ENCODE assay signal across 27 mouse cellular contexts in genomic region chr11:58983691-58984341, GRCm38 (mm10). TPM values are rescaled to one million over a fixed set of nuclear protein-coding genes. Genes with fewer than 3 reads are reported as not detected.
DNase-seq lines count a peak whose midpoint lies in the region; ATAC-seq and TF ChIP-seq lines count a peak whose summit lies in the region.
"Had no signal": no experiment of that assay in that cellular context is flagged by ENCODE, and none has a peak within 500 bp of the region (broad histone marks: within the 10 kb centered on the region; RNA-seq: fewer than 3 reads in every experiment).

No protein-coding gene starts in this region.

- no peaks in the 10 kb centered on the region for H3K27me3 ChIP-seq in heart, adult 2 months (ENCODE audit: control insufficient read depth, insufficient read depth, low read length)
- no peaks in the 10 kb centered on the region for H3K27me3 ChIP-seq in heart, embryonic 14.5 days (ENCODE audit: control insufficient read depth, insufficient read depth, low read length)
- H3K27me3 ChIP-seq in heart, embryonic 15.5 days, result no peaks in the 10 kb centered on the region
- H3K27me3 ChIP-seq: embryonic facial prominence, embryonic 15.5 days; forebrain, embryonic 12.5 days; kidney, embryonic 15.5 days; midbrain, embryonic 13.5 days had no signal

- H3K9ac ChIP-seq in heart, adult 2 months (ENCODE audit: low read depth, low read length), result 0 out of 2 replicates have a peak overlapping the region, but pooled peaks have one; percentile 28
- H3K9ac ChIP-seq in heart, embryonic 14.5 days (ENCODE audit: low read length), result peak overlapping the region; percentile 64
- peak overlapping the region; percentile 37; the same call in 1 of the 2 replicates for H3K9ac ChIP-seq in heart, embryonic 15.5 days
- H3K9ac ChIP-seq: embryonic facial prominence, embryonic 15.5 days; forebrain, embryonic 12.5 days; kidney, embryonic 15.5 days; liver, embryonic 14.5 days; midbrain, embryonic 13.5 days had no signal

- DNase-seq in heart, adult 2 months, result no peak
- no peak for DNase-seq in heart, adult 9 months (ENCODE audit: low spot score in 2 of 2)
- DNase-seq in heart, postnatal 25 days (ENCODE audit: low spot score), result no peak
- DNase-seq in heart, postnatal 10 days, result peak; percentile 28 to 37
- no peak for DNase-seq in adrenal gland, adult 18-20 months (ENCODE audit: low spot score in 2 of 2)
- DNase-seq: adrenal gland, postnatal 25 days; cerebellum, adult 2 months; cerebellum, postnatal 14 days; kidney, adult 18-20 months; liver; lung, adult 2 months; lung, postnatal 10 days; right cerebral cortex, postnatal 14 days had no signal

- peak overlapping the region; percentile 49 for H3K4me2 ChIP-seq in heart, embryonic 14.5 days (ENCODE audit: low read length)
- H3K4me2 ChIP-seq in heart, embryonic 15.5 days, result peak overlapping the region; percentile 42
- H3K4me2 ChIP-seq: embryonic facial prominence, embryonic 15.5 days; forebrain, embryonic 12.5 days; kidney, embryonic 15.5 days; midbrain, embryonic 13.5 days had no signal

- H3K9me3 ChIP-seq in heart, embryonic 14.5 days (ENCODE audit: control insufficient read depth, low read length), result no peaks in the 10 kb centered on the region
- H3K9me3 ChIP-seq in heart, embryonic 15.5 days (replicated peaks), result no peaks in the 10 kb centered on the region
- H3K9me3 ChIP-seq: embryonic facial prominence, embryonic 10.5 days; embryonic facial prominence, embryonic 15.5 days; forebrain, embryonic 12.5 days; kidney, embryonic 15.5 days; midbrain, embryonic 13.5 days had no signal

- peak; percentile 66 for ATAC-seq in heart, embryonic 14.5 days (ENCODE audit: insufficient number of reproducible peaks, insufficient read depth, low FRiP score, low read depth)
- ATAC-seq in heart, embryonic 15.5 days (replicated peaks; ENCODE audit: insufficient number of reproducible peaks, insufficient read depth, low FRiP score, low read depth), result peak; percentile 79
- ATAC-seq: CD4-positive, CD25-positive, alpha-beta regulatory T cell, adult 4 months; hindbrain, embryonic 16.5 days; midbrain, embryonic 13.5 days had no signal

- peaks cover 3% of the 10 kb centered on the region for H3K79me2 ChIP-seq in heart, adult 2 months (replicated peaks; ENCODE audit: control insufficient read depth, insufficient read depth, low read length)

- peak overlapping the region; percentile 77 for H3K27ac ChIP-seq in heart, adult 2 months
- peak overlapping the region; percentile 77 to 97 for H3K27ac ChIP-seq in heart, embryonic 14.5 days (replicated peaks in 1 of 2; ENCODE audit: control insufficient read depth in 1 of 2, insufficient read depth in 1 of 2, low read depth in 2 of 2, low read length in 2 of 2)
- peak overlapping the region; percentile 92 for H3K27ac ChIP-seq in heart, embryonic 15.5 days
- H3K27ac ChIP-seq: embryonic facial prominence, embryonic 10.5 days; embryonic facial prominence, embryonic 15.5 days; forebrain, embryonic 12.5 days; kidney, embryonic 15.5 days; liver, embryonic 14.5 days; macrophage; midbrain, embryonic 13.5 days; stomach, postnatal 0 days had no signal

- H3K4me1 ChIP-seq in heart, adult 2 months (ENCODE audit: control insufficient read depth, insufficient read depth, low read length), result peaks cover 32% of the 10 kb centered on the region
- H3K4me1 ChIP-seq in heart, embryonic 14.5 days (ENCODE audit: control insufficient read depth in 2 of 2, insufficient read depth in 2 of 2, low read length in 2 of 2), result peaks cover 78 to 95% of the 10 kb centered on the region in 2 experiments
- H3K4me1 ChIP-seq in heart, embryonic 15.5 days (replicated peaks), result peaks cover 94% of the 10 kb centered on the region

- H3K4me3 ChIP-seq in heart, adult 2 months, result no peak overlapping the region
- no peak overlapping the region for H3K4me3 ChIP-seq in heart, embryonic 14.5 days (ENCODE audit: control insufficient read depth in 1 of 2, insufficient read depth in 1 of 2, low read depth in 1 of 2, low read length in 2 of 2)
- no peak overlapping the region for H3K4me3 ChIP-seq in heart, embryonic 15.5 days
- H3K4me3 ChIP-seq: embryonic facial prominence, embryonic 10.5 days; embryonic facial prominence, embryonic 15.5 days; forebrain, embryonic 12.5 days; kidney, embryonic 15.5 days; midbrain, embryonic 13.5 days had no signal

- no peak for TF ChIP-seq CTCF in heart, adult 2 months (IDR thresholded peaks at IDR 0.05)

- TF ChIP-seq POLR2A in heart, adult 2 months (IDR thresholded peaks at IDR 0.05; ENCODE audit: insufficient read depth, low read depth, low read length), result no peak

- intact Hi-C loops in heart, adult 2 months (cut with DNase I), result no loop called here
- intact Hi-C loops in heart, postnatal 25 days (cut with DNase I), result no loop called here
- intact Hi-C loops in heart, postnatal 10 days (cut with DNase I), result no loop called here

- 48% methylated on average over 6 of the region's 6 CpGs for WGBS in heart, adult 2 months
- 35% methylated on average over 6 of the region's 6 CpGs for WGBS in heart, embryonic 14.5 days
- 48% methylated on average over 6 of the region's 6 CpGs for WGBS in heart, embryonic 15.5 days

- peak; percentile 9; the same call in 1 of the 2 replicates for TF ChIP-seq EP300 in heart, adult 2 months (IDR thresholded peaks at IDR 0.05; ENCODE audit: insufficient read depth, low read depth, low read length)

- peaks cover 8% of the 10 kb centered on the region for H3K36me3 ChIP-seq in heart, adult 2 months (ENCODE audit: control insufficient read depth, insufficient read depth, low read length)
- peaks cover 72% of the 10 kb centered on the region for H3K36me3 ChIP-seq in heart, embryonic 14.5 days (ENCODE audit: control insufficient read depth, insufficient read depth, low read length)
- peaks cover 43% of the 10 kb centered on the region for H3K36me3 ChIP-seq in heart, embryonic 15.5 days

RNA-seq across cellular contexts. Expression of gene Trim11, which starts 5.9 kb away (rescaled TPM):
- 10 to 100 TPM; 11.9 to 14.0 TPM for total RNA-seq in heart, adult 2 months (2021)
- polyA plus RNA-seq in heart, adult 2 months (2012; rRNA removed), result 14.3 and 19.4 TPM in 2 replicates
- polyA plus RNA-seq in heart, embryonic 14.5 days (2014; fragmentation: Nextera tagmentation; extraction: Ambion mirVana), result 33.4 and 36.1 TPM in 2 replicates
- total RNA-seq in heart, postnatal 25 days (2021), result 10 to 100 TPM; 14.8 to 15.5 TPM
- polyA plus RNA-seq in heart, embryonic 15.5 days (2015; fragmentation: Nextera tagmentation; extraction: Ambion mirVana), result 26.9 and 34.6 TPM in 2 replicates
- 10 to 100 TPM; 19.9 to 20.8 TPM for total RNA-seq in heart, postnatal 10 days (2021)
- 10 to 100 TPM; 22.0 to 27.1 TPM for total RNA-seq in adrenal gland, adult 18-20 months (2021)

RNA-seq across cellular contexts. Expression of gene Hist3h2a, which starts 29.3 kb away (rescaled TPM):
- total RNA-seq in heart, adult 2 months (2021), result 10 to 100 TPM; 13.6 to 14.0 TPM
- polyA plus RNA-seq in heart, adult 2 months (2012; rRNA removed), result 12.6 and 15.4 TPM in 2 replicates
- 34.0 and 40.8 TPM in 2 replicates for polyA plus RNA-seq in heart, embryonic 14.5 days (2014; fragmentation: Nextera tagmentation; extraction: Ambion mirVana)
- total RNA-seq in heart, postnatal 25 days (2021), result 10 to 100 TPM; 17.1 to 21.3 TPM
- polyA plus RNA-seq in heart, embryonic 15.5 days (2015; fragmentation: Nextera tagmentation; extraction: Ambion mirVana), result 30.4 and 34.7 TPM in 2 replicates
- 10 to 100 TPM; 33.2 to 36.7 TPM for total RNA-seq in heart, postnatal 10 days (2021)
- 10 to 100 TPM; 13.3 to 17.6 TPM for total RNA-seq in adrenal gland, adult 18-20 months (2021)

RNA-seq across cellular contexts. Expression of gene Trim17, which starts 29.3 kb away (rescaled TPM):
- total RNA-seq in heart, adult 2 months (2021), result under 1 TPM in 1 of 2 experiments, not detected in 1; 0.07 TPM
- polyA plus RNA-seq in heart, adult 2 months (2012; rRNA removed), result 0.20 and 0.37 TPM in 2 replicates
- polyA plus RNA-seq in heart, embryonic 14.5 days (2014; fragmentation: Nextera tagmentation; extraction: Ambion mirVana), result 0.11 and 0.47 TPM in 2 replicates
- under 1 TPM; 0.10 to 0.17 TPM for total RNA-seq in heart, postnatal 25 days (2021)
- 0.27 and 0.57 TPM in 2 replicates for polyA plus RNA-seq in heart, embryonic 15.5 days (2015; fragmentation: Nextera tagmentation; extraction: Ambion mirVana)
- under 1 TPM; 0.12 to 0.22 TPM for total RNA-seq in heart, postnatal 10 days (2021)
- under 1 TPM; 0.06 to 0.10 TPM for total RNA-seq in adrenal gland, adult 18-20 months (2021)
- total RNA-seq: megakaryocyte-erythroid progenitor cell, adult 5-6 weeks; monocyte, adult 5-6 weeks had no signal

RNA-seq across cellular contexts. Expression of gene Hist3h2ba, which starts 35.1 kb away (rescaled TPM):
- 1 to 10 TPM in 1 of 2 experiments, under 1 TPM in 1; 0.81 to 1.1 TPM for total RNA-seq in heart, adult 2 months (2021)
- 0.67 and 1.5 TPM in 2 replicates for polyA plus RNA-seq in heart, adult 2 months (2012; rRNA removed)
- 8.9 and 16.0 TPM in 2 replicates for polyA plus RNA-seq in heart, embryonic 14.5 days (2014; fragmentation: Nextera tagmentation; extraction: Ambion mirVana)
- total RNA-seq in heart, postnatal 25 days (2021), result 1 to 10 TPM; 1.8 to 2.3 TPM
- polyA plus RNA-seq in heart, embryonic 15.5 days (2015; fragmentation: Nextera tagmentation; extraction: Ambion mirVana), result 18.0 and 18.3 TPM in 2 replicates
- total RNA-seq in heart, postnatal 10 days (2021), result 10 to 100 TPM; 11.0 to 13.0 TPM
- 1 to 10 TPM; 5.8 to 6.0 TPM for total RNA-seq in adrenal gland, adult 18-20 months (2021)
- polyA plus RNA-seq: macrophage had no signal

RNA-seq across cellular contexts. Expression of gene Rnf187, which starts 45.1 kb away (rescaled TPM):
- total RNA-seq in heart, adult 2 months (2021), result 100 to 1,000 TPM; 164 to 177 TPM
- polyA plus RNA-seq in heart, adult 2 months (2012; rRNA removed), result 182 and 190 TPM in 2 replicates
- polyA plus RNA-seq in heart, embryonic 14.5 days (2014; fragmentation: Nextera tagmentation; extraction: Ambion mirVana), result 208 and 213 TPM in 2 replicates
- total RNA-seq in heart, postnatal 25 days (2021), result 100 to 1,000 TPM; 163 to 167 TPM
- polyA plus RNA-seq in heart, embryonic 15.5 days (2015; fragmentation: Nextera tagmentation; extraction: Ambion mirVana), result 170 and 210 TPM in 2 replicates
- total RNA-seq in heart, postnatal 10 days (2021), result 100 to 1,000 TPM; 162 to 173 TPM
- 100 to 1,000 TPM; 171 to 177 TPM for total RNA-seq in adrenal gland, adult 18-20 months (2021)

Comparison
In these comparisons a context has a peak if more than half of its experiments do, and no peak if none do; other contexts are left out.
1. DNase-seq: peak in heart, postnatal 10 days (2 of 2); none in heart, adult 2 months (0 of 2), heart, adult 9 months (0 of 2), heart, postnatal 25 days (single experiment) and adrenal gland, adult 18-20 months (0 of 2).
2. Peak in every context shown above with its lines, with median percentiles within 50 percentile points of each other: H3K27ac ChIP-seq and H3K9ac ChIP-seq.